Mouse (Mus musculus) CH12.LX (cell line): ENCODE data around the gene Gm20671.

Source experiments
- CTCF ChIP-seq, 2 experiments: IDR thresholded peaks in 1 of 2; conservative IDR thresholded peaks in 1 of 2; 2 replicates each; pipeline ENCODE4 v1.5.1; 2011 to 2012; ENCODE audit warnings: low read depth in 2 of 2, low read length in 2 of 2, improper control_type of control experiment in 1 of 2, inconsistent platforms in 1 of 2, mild to moderate bottlenecking in 1 of 2, moderate library complexity in 1 of 2
- HCFC1 ChIP-seq: IDR thresholded peaks from 2 replicates; pipeline ENCODE4 v1.6.1; 2012; ENCODE audit warnings: low read depth, mild to moderate bottlenecking, inconsistent platforms, low read length, improper control_type of control experiment
- MAX ChIP-seq: IDR thresholded peaks from 2 replicates; pipeline ENCODE4 v1.6.1; 2011; ENCODE audit warnings: low read length, improper control_type of control experiment
- MEF2A ChIP-seq: IDR thresholded peaks from 2 replicates; pipeline ENCODE4 v1.6.1; 2014; ENCODE audit warnings: low read depth, mild to moderate bottlenecking, inconsistent platforms, low read length, improper control_type of control experiment, borderline replicate concordance
- MXI1 ChIP-seq: IDR thresholded peaks from 2 replicates; pipeline ENCODE4 v1.6.1; 2011; ENCODE audit warnings: mild to moderate bottlenecking, low read depth, low read length, improper control_type of control experiment
- POLR2A ChIP-seq: IDR thresholded peaks from 2 replicates; pipeline ENCODE4 v1.6.1; 2011; ENCODE audit warnings: low read depth, mild to moderate bottlenecking, improper control_type of control experiment, low read length
- POLR2AphosphoS2 ChIP-seq: IDR thresholded peaks from 2 replicates; pipeline ENCODE4 v1.6.1; 2011; ENCODE audit warnings: low read depth, low read length, improper control_type of control experiment
- RCOR1 ChIP-seq: conservative IDR thresholded peaks from 2 replicates; pipeline ENCODE4 v1.6.1; 2012; ENCODE audit warnings: low read depth, mild to moderate bottlenecking, inconsistent platforms, low read length, improper control_type of control experiment
- ZKSCAN1 ChIP-seq: IDR thresholded peaks from 2 replicates; pipeline ENCODE4 v1.6.1; 2012; ENCODE audit warnings: low read depth, inconsistent platforms, low read length, improper control_type of control experiment, borderline replicate concordance
- ZMIZ1 ChIP-seq: IDR thresholded peaks from 2 replicates; pipeline ENCODE4 v1.6.1; 2012; ENCODE audit warnings: low read depth, mild to moderate bottlenecking, inconsistent platforms, low read length, improper control_type of control experiment
- ZNF384 ChIP-seq: IDR thresholded peaks from 2 replicates; pipeline ENCODE4 v1.6.1; 2012; ENCODE audit warnings: low read depth, low read length, improper control_type of control experiment, inconsistent platforms

DNA sequence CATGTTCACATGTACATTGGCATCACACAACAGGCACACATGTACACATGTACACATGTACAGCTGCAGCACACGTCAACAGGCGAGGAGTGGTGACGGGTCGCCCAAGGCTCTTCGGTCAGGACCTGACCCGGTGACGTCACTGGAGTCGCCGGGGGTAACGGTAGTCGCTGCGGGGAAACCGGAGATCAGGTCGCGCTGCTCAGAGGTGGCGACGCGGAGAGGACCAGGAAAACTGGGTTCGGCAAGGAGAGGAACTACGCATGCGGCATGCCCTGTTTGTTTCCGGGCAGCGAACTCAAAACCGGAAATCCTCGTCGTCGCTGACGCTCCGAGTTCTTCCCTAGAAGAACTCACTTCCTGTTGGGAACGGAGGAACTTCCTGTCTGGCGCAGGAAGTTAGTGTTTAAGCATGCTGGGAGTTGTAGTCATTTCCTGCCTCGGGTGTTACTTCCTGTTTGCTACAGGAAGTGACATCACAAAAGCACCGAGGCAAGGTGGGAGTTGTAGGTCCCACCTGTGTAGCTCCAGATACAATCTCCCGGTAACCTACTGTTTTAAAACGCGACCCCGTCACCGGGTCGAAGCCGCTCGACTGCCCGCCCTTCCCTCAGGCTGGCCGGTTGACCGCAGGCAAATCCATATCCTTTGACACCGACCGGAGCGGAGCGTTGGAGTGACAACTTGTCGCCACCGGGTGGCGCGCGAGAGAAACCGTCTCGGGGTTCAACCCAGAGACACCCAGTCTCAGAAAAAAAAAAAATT is 113.0 kb downstream of the Gm20671 start:
- TF ChIP-seq CTCF (conservative IDR thresholded peaks at IDR 0.05 in 1 of 2, IDR thresholded peaks at IDR 0.05 in 1 of 2; ENCODE audit: low read depth in 2 of 2, low read length in 2 of 2) = peak; percentile 18 to 83; a peak in 2 of 4 replicates
- peak; percentile 100 for TF ChIP-seq HCFC1
- TF ChIP-seq ZMIZ1 = no peak
- peak; percentile 89 for TF ChIP-seq ZNF384
- TF ChIP-seq ZKSCAN1 = no peak
- TF ChIP-seq POLR2A = peak; percentile 68
- TF ChIP-seq RCOR1 = peak; percentile 71
- no peak for TF ChIP-seq MAX
- 0 out of 2 replicates have a peak, but pooled peaks have one; percentile 39 for TF ChIP-seq MXI1
- TF ChIP-seq POLR2AphosphoS2 = no peak
- TF ChIP-seq MEF2A = peak; percentile 66; the same call in 1 of the 2 replicates
